Mouse (Mus musculus): Measurements from ENCODE around the gene Mgmt. TPM values are rescaled to one million over a fixed set of nuclear protein-coding genes. Genes with fewer than 3 reads are reported as not detected.

Gene Mgmt
- polyA plus RNA-seq, 1 experiment, result 12.6 TPM

DNA sequence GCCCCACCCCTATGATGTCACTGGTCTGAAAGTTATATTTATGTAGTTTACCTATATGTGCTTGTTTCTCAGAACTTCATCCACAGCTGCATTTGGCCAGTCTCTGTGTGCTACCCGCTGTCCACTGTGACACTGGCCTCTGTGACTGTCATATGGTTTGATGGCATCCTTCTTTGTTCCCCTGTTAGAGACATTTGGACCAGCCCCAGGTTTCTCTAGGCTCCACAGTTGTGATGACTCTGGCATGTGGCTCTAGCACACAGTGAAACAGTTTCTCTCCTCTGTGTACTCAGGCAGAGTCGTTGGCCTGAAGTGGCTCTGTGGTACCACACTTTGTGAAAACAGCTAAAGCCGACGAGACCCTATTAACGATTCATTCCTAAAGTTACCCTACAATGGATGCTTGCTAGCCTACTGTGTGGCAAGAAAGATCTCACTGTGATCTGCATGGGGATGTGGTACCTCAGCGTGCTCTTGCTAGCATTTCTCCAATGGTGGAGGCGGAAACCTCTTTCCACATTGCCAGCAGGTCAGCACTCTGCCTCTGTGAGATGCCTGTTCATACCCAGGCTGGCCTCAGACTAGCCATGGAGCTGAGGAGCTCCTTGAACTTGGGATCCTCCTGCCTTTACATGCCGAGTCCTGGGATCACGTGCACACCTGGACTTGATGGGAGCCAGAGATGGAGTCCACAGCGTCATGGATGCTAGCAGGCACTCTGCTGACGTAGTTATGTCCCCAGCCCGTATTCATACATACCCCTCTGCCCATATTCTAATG is 26.8 kb downstream of the Mgmt start:
- no peak overlapping the region for H3K4me3 ChIP-seq (replicated peaks; ENCODE audit: control insufficient read depth, low read depth, low read length)
- no peak for TF ChIP-seq CTCF (IDR thresholded peaks at IDR 0.05; ENCODE audit: control insufficient read depth, insufficient read depth, low read length)
- no peak for TF ChIP-seq POLR2A (IDR thresholded peaks at IDR 0.05; ENCODE audit: borderline replicate concordance, control insufficient read depth, low read depth, low read length)
- 85% methylated on average over 12 of the region's 12 CpGs for WGBS

DNA sequence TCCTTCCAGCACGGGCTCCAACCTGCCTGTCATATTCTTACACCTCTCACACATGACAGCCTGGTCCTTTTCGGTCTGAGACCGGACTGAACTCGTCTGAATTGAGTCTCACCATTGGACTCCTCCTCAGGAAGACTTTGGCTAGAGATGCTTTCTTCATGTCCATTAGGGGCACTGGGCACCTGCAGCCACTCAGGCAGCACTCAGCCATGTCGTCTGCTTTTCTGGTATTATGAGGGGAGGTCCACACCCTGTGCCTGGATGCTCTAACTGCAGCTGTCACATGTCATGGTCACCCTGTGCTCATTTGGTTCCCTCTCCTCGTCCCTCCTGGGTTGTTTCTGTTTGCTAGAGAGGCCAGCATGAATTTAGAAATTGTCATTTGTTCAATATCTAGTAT is 27.8 kb downstream of the Mgmt start:
- TF ChIP-seq POLR2A (IDR thresholded peaks at IDR 0.05; ENCODE audit: borderline replicate concordance, control insufficient read depth, low read depth, low read length) (no peak), CTCF (IDR thresholded peaks at IDR 0.05; ENCODE audit: control insufficient read depth, insufficient read depth, low read length) (no peak)
- Histone ChIP-seq H3K4me3 (replicated peaks; ENCODE audit: control insufficient read depth, low read depth, low read length) (no peak overlapping the region), H3K27ac (ENCODE audit: control insufficient read depth, insufficient read depth, low read depth, low read length, poor library complexity) (no peak overlapping the region), H3K4me1 (ENCODE audit: control insufficient read depth, insufficient read depth, low read length) (no peaks in the 10 kb centered on the region; the same call in 1 of the 2 replicates)
- 80% methylated on average over 6 of the region's 6 CpGs for WGBS

More for the DNA sequence above, 26.8 kb downstream of the Mgmt start:
- H3K4me1 ChIP-seq (ENCODE audit: control insufficient read depth, insufficient read depth, low read length), result no peaks in the 10 kb centered on the region; the same call in 1 of the 2 replicates
- no peak overlapping the region for H3K27ac ChIP-seq (ENCODE audit: control insufficient read depth, insufficient read depth, low read depth, low read length, poor library complexity)

DNA sequence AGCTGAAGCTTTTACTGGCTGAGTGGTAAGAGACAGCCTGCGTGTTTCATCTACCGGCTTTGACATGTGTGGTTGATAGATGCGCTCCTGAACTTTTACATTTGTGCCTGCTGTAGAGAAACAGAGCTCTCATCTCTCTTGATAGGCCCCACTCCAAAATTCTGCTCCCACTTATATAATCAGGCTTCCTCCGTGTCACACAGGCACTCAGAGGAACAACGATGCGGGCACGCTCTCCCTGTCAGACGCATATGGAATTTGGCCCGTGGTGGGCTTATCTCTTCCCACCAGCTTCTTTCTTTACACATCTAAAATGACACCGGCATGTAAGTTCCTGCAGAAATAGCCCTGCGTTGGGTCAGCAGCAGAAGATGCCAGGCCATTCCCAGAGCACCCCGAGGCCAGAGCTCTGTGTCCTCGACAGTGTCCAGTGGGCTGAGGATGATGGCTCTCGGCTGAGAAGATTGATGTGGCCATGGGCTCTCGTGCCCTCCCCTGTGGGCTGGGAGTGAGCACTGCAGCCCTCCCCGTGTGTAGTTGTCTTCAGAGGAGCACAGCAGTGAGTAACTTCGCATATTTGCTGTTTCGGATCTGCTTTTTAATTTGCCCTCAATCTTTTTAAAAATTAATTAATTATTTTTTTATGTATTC is 30.3 kb downstream of the Mgmt start:
- 82% methylated on average over 18 of the region's 18 CpGs for WGBS
- Histone ChIP-seq H3K27ac (ENCODE audit: control insufficient read depth, insufficient read depth, low read depth, low read length, poor library complexity) (no peak overlapping the region), H3K4me1 (ENCODE audit: control insufficient read depth, insufficient read depth, low read length) (no peaks in the 10 kb centered on the region; the same call in 1 of the 2 replicates), H3K4me3 (replicated peaks; ENCODE audit: control insufficient read depth, low read depth, low read length) (no peak overlapping the region)
- TF ChIP-seq CTCF (IDR thresholded peaks at IDR 0.05; ENCODE audit: control insufficient read depth, insufficient read depth, low read length), result no peak
- no peak for TF ChIP-seq POLR2A (IDR thresholded peaks at IDR 0.05; ENCODE audit: borderline replicate concordance, control insufficient read depth, low read depth, low read length)

DNA sequence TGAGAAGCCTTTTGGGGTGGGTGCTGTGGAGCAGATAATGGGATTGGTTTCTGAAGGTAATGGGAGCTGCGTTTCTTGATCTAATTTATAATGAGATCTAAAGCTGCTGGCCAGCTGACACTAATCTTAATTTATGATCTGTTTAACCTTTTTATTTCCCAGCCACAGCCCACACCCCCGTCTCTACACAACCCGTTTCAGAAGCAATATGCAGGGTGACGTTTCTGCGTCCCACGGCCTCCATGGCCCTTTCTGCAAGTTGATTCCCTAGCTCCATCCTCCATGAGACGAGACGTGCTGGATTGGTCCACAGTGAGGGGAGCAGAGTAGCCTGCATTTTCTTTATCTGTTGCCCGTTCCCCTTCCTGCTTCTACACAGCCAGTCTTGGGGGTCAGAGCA is 31.8 kb downstream of the Mgmt start:
- WGBS, result 88% methylated on average over 9 of the region's 9 CpGs
- Histone ChIP-seq H3K4me3 (replicated peaks; ENCODE audit: control insufficient read depth, low read depth, low read length) (no peak overlapping the region), H3K4me1 (ENCODE audit: control insufficient read depth, insufficient read depth, low read length) (no peaks in the 10 kb centered on the region; the same call in 1 of the 2 replicates), H3K27ac (ENCODE audit: control insufficient read depth, insufficient read depth, low read depth, low read length, poor library complexity) (no peak overlapping the region)
- TF ChIP-seq CTCF (IDR thresholded peaks at IDR 0.05; ENCODE audit: control insufficient read depth, insufficient read depth, low read length), result no peak
- TF ChIP-seq POLR2A (IDR thresholded peaks at IDR 0.05; ENCODE audit: borderline replicate concordance, control insufficient read depth, low read depth, low read length), result no peak

DNA sequence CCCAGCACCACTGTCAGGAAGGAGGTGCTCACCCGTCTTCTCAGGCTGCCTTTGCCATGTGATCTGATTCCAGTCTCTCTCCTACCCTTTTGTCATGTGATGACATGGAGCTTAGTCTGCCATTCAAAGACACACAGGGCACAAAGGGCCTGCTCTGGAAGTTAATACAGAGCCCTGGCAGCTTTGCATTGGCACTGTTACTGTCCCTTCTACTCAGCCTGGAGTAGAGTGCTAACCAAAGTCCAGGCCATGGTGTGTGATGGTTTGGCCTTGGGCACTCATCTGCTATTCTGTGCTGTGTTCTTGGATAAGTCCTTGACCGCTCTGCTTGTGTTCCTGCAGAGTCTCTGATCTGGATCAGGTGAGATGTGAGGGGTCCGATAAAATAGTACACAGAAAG is 36.0 kb downstream of the Mgmt start:
- Histone ChIP-seq H3K4me1 (ENCODE audit: control insufficient read depth, insufficient read depth, low read length) (no peaks in the 10 kb centered on the region; the same call in 1 of the 2 replicates), H3K27ac (ENCODE audit: control insufficient read depth, insufficient read depth, low read depth, low read length, poor library complexity) (no peak overlapping the region), H3K4me3 (replicated peaks; ENCODE audit: control insufficient read depth, low read depth, low read length) (no peak overlapping the region)
- TF ChIP-seq POLR2A (IDR thresholded peaks at IDR 0.05; ENCODE audit: borderline replicate concordance, control insufficient read depth, low read depth, low read length) (no peak), CTCF (IDR thresholded peaks at IDR 0.05; ENCODE audit: control insufficient read depth, insufficient read depth, low read length) (no peak)
- WGBS, result 79% methylated on average over 3 of the region's 3 CpGs

DNA sequence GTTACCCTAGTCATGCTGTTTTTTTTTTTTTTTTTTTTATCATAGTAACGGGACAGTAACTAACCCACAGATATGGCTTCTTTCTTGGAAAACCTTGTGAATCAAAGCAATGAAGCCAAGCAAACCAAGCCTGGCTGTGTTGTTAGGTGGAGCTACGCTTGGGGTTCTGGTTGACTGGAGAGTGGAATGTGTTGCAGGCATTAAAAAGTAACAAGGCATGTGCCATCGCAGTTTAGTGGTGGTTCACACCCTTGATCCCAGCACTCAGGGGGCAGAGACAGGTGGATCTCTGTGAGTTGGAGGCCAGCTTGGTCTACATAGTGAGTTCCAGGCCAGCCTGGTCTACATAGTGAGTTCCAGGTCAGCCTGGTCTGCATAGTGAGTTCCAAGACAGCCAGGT is 39.0 kb downstream of the Mgmt start:
- Histone ChIP-seq H3K4me3 (replicated peaks; ENCODE audit: control insufficient read depth, low read depth, low read length) (no peak overlapping the region), H3K27ac (ENCODE audit: control insufficient read depth, insufficient read depth, low read depth, low read length, poor library complexity) (no peak overlapping the region), H3K4me1 (ENCODE audit: control insufficient read depth, insufficient read depth, low read length) (no peaks in the 10 kb centered on the region)
- WGBS, result 80% methylated on average over 3 of the region's 3 CpGs
- TF ChIP-seq CTCF (IDR thresholded peaks at IDR 0.05; ENCODE audit: control insufficient read depth, insufficient read depth, low read length) (no peak), POLR2A (IDR thresholded peaks at IDR 0.05; ENCODE audit: borderline replicate concordance, control insufficient read depth, low read depth, low read length) (no peak)

DNA sequence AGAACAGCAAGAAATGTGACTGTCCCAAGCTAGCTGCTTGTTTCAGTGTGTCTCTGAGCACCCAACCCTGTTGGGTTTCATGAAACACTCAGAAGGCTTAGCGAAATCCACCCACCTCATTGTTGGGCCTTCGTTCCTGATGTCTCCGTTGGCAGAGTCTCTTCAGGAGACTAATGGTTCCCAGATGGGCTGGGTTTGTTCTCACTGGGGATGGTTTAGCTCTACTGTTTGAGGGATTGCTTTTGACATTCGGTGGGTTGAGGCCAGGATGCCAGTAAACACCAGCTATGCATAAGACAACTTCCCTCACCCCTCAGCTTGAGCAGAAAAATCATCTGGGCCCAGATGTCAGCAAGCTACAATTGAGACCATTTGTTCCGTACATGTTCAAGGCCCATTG is 39.9 kb downstream of the Mgmt start:
- Histone ChIP-seq H3K27ac (ENCODE audit: control insufficient read depth, insufficient read depth, low read depth, low read length, poor library complexity) (no peak overlapping the region), H3K4me1 (ENCODE audit: control insufficient read depth, insufficient read depth, low read length) (no peaks in the 10 kb centered on the region; the same call in 1 of the 2 replicates), H3K4me3 (replicated peaks; ENCODE audit: control insufficient read depth, low read depth, low read length) (no peak overlapping the region)
- TF ChIP-seq CTCF (IDR thresholded peaks at IDR 0.05; ENCODE audit: control insufficient read depth, insufficient read depth, low read length), result no peak
- no peak for TF ChIP-seq POLR2A (IDR thresholded peaks at IDR 0.05; ENCODE audit: borderline replicate concordance, control insufficient read depth, low read depth, low read length)
- WGBS, result 78% methylated on average over 5 of the region's 5 CpGs

DNA sequence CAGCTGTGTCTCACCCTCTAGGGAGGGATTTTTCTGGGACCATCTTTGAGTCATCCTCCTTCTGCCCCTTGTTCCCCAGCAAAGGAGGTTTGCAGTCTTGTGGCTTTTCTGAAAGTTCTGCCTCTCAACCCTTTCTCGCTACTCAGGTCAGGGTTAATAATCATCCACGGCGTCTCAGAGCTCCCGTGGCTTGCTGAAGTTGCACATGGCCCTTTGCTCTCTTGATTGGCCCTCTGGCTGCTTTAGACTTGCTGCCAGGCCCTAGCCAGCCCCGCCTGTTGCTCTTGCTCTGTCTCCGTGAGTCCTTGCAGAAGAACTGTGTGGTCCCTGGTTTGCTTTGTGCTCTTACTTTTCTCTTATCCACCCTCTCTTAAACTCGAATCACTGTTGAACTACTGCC is 40.4 kb downstream of the Mgmt start:
- H3K4me1 ChIP-seq (ENCODE audit: control insufficient read depth, insufficient read depth, low read length), result no peaks in the 10 kb centered on the region; the same call in 1 of the 2 replicates
- TF ChIP-seq CTCF (IDR thresholded peaks at IDR 0.05; ENCODE audit: control insufficient read depth, insufficient read depth, low read length), result no peak
- no peak for TF ChIP-seq POLR2A (IDR thresholded peaks at IDR 0.05; ENCODE audit: borderline replicate concordance, control insufficient read depth, low read depth, low read length)
- H3K4me3 ChIP-seq (replicated peaks; ENCODE audit: control insufficient read depth, low read depth, low read length), result no peak overlapping the region
- H3K27ac ChIP-seq (ENCODE audit: control insufficient read depth, insufficient read depth, low read depth, low read length, poor library complexity), result no peak overlapping the region
- WGBS, result 82% methylated on average over 7 of the region's 7 CpGs
